Mouse (Mus musculus): ENCODE data around the gene Slco4c1.

DNA sequence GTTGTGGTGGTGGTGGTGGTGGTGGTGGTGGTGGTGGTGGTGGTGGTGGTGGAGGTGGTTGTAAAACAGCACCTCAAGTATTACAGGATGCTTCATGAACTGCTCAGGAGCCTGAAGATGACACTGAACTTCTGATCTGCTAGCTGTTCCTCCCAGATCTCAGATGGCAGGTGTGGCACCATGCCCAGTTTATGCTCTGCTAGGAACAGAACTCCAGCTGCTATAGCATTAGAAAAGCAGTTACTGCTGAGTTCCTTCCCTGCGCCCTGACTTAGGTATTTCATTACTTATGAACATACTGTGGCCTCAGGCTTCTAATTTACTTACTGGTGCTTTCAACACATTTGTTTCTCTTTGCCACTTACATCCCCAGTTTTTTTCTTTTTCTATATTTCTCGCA is 7.9 kb downstream of the Slco4c1 start:
- TF ChIP-seq CTCF (IDR thresholded peaks at IDR 0.05; ENCODE audit: low read depth) = no peak
- TF ChIP-seq EP300 (optimal IDR thresholded peaks at IDR 0.05) = no peak

All from stomach, postnatal 0 days (tissue).